Mouse (Mus musculus): ENCODE measurements around the gene Hyal2. TPM values are rescaled to one million over a fixed set of nuclear protein-coding genes. Genes with fewer than 3 reads are reported as not detected.

Hyal2 gene
- polyA plus RNA-seq, 1 experiment: 213 TPM

DNA sequence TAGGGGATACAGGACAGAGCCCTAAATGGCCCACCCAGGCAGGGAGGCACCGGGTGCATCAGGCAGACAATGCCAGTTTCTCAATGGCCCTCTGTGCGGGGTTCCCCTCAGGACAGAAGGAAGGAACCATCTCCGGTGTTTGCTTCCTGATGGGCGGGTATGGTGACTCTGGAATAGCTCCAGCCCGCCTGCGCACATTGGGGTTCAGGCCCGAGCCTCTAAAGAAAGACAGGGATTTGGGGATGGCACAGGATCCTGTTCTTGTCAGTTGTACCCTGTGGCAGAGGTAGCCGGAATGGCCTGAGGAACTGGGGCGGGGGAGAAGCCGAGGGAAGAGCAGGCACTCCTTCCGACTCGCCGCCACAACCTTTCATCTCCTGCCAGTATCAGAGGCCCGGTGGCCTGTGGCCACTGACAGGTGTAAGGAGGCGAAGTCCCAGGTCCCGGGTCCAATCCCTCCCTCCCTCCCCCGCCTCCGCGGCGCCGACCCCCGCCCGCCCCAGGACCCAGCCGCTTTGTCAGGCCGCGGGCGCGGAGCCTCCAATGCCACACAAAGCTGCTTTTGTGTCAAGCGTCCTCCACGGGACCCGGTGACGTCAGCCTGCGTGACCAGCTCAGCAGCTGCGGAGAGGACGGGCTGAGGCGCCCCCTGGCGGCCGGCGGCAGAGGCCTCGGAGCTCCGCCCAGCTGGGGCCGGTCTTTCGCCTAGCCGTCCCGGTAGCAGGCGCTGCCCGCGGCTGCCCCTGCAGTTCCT lies 44.6 kb downstream of the Hyal2 start:
- peak; percentile 66; the same call in 1 of the 2 replicates for TF ChIP-seq POLR2A (IDR thresholded peaks at IDR 0.05; ENCODE audit: low read depth, low read length)
- TF ChIP-seq CTCF (IDR thresholded peaks at IDR 0.05; ENCODE audit: extremely low read depth, insufficient read length, insufficient replicate concordance, low read depth, low read length): peak; percentile 94
- WGBS: 2% methylated on average over 48 of the region's 48 CpGs
- Histone ChIP-seq H3K27ac (ENCODE audit: insufficient read depth, low read depth, low read length) (peak overlapping the region; percentile 91), H3K36me3 (ENCODE audit: control insufficient read depth, insufficient read depth, low read length) (peaks cover 29% of the 10 kb centered on the region), H3K27me3 (ENCODE audit: control insufficient read depth, insufficient read depth, low read length) (no peaks in the 10 kb centered on the region), H3K4me3 (ENCODE audit: low read depth, low read length) (peak overlapping the region; percentile 44), H3K4me1 (ENCODE audit: control insufficient read depth, insufficient read depth, insufficient read length, low read length) (peaks cover 24% of the 10 kb centered on the region)

DNA sequence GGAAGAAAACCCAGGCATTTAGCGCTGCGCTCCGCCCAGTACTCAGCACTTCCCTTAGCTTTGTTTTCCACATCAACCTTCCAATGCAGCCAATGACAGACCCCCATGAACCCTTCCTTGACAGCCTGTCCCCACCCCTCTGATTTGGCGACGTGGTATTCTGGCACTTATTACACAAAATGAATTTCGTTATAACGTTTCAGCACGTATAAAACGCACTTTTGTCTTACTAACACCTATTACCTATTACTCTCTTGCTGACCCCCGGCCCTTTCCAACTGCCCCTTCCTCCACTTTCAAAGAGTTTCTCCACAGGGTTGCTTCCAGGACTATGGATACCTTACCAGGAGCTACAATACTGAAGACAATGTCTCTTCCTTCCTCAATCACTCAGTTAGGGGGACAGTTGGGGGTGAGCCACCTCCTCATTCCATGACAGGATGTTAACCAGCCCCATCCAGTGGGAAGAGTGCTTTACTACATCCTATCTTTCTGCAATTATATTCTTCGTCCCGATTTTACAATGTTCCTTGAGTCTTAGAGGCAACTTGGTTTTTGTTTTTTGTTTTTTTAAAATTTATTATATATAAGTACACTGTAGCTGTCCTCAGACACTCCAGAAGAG lies 45.3 kb downstream of the Hyal2 start:
- Histone ChIP-seq H3K4me3 (ENCODE audit: low read depth, low read length) (peak overlapping the region; percentile 23), H3K27me3 (ENCODE audit: control insufficient read depth, insufficient read depth, low read length) (no peaks in the 10 kb centered on the region), H3K36me3 (ENCODE audit: control insufficient read depth, insufficient read depth, low read length) (peaks cover 34% of the 10 kb centered on the region), H3K4me1 (ENCODE audit: control insufficient read depth, insufficient read depth, insufficient read length, low read length) (peaks cover 21% of the 10 kb centered on the region), H3K27ac (ENCODE audit: insufficient read depth, low read depth, low read length) (peak overlapping the region; percentile 80)
- TF ChIP-seq CTCF (IDR thresholded peaks at IDR 0.05; ENCODE audit: extremely low read depth, insufficient read length, insufficient replicate concordance, low read depth, low read length): no peak
- 0 out of 2 replicates have a peak, but pooled peaks have one; percentile 0 for TF ChIP-seq POLR2A (IDR thresholded peaks at IDR 0.05; ENCODE audit: low read depth, low read length)
- 3% methylated on average over 12 of the region's 12 CpGs for WGBS

DNA sequence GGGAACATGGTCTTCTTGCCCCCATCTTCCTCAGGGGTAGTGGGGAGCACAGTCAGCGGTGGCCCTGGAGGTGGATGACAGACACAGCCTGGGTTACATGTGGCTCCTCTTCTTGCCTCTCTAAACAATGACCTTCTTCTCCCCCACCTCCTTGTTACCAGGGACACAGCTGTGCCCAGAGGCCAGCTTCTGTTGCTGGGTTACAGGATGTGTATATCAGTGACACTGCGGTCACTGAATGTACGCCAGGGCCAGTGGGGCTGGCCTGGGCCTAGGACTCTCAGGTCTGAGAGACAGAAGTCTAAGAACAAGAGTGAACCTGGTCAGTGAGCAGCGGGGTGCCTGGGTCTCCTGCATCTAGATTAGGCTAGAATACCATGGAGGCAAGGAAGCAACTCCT lies 47.3 kb downstream of the Hyal2 start:
- Histone ChIP-seq H3K4me1 (ENCODE audit: control insufficient read depth, insufficient read depth, insufficient read length, low read length) (peaks cover 30% of the 10 kb centered on the region), H3K36me3 (ENCODE audit: control insufficient read depth, insufficient read depth, low read length) (peaks cover 53% of the 10 kb centered on the region), H3K27me3 (ENCODE audit: control insufficient read depth, insufficient read depth, low read length) (no peaks in the 10 kb centered on the region), H3K27ac (ENCODE audit: insufficient read depth, low read depth, low read length) (no peak overlapping the region), H3K4me3 (ENCODE audit: low read depth, low read length) (no peak overlapping the region)
- 85% methylated on average over 4 of the region's 4 CpGs for WGBS
- TF ChIP-seq POLR2A (IDR thresholded peaks at IDR 0.05; ENCODE audit: low read depth, low read length) (no peak), CTCF (IDR thresholded peaks at IDR 0.05; ENCODE audit: extremely low read depth, insufficient read length, insufficient replicate concordance, low read depth, low read length) (no peak)

DNA sequence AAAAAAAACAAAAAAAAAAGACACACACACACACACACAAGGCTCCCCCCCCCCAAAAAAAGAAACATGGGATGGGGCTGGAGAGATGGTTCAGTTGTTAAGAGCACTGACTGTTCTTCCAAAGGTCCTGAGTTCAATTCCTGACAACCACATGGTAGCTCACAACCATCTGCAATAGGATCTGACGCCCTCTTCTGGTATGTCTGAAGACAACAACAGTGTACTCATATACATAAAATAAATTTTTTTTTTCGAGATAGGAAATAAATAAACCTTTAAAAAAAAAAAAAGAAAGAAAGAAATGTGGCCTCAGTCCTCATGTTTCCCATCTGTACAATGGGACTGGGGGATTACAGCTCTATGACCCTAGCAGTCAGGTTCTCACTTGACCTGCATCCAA lies 49.7 kb downstream of the Hyal2 start:
- H3K4me1 ChIP-seq (ENCODE audit: control insufficient read depth, insufficient read depth, insufficient read length, low read length): peaks cover 28% of the 10 kb centered on the region
- TF ChIP-seq CTCF (IDR thresholded peaks at IDR 0.05; ENCODE audit: extremely low read depth, insufficient read length, insufficient replicate concordance, low read depth, low read length): no peak
- TF ChIP-seq POLR2A (IDR thresholded peaks at IDR 0.05; ENCODE audit: low read depth, low read length): no peak
- 65% methylated on average over 2 of the region's 2 CpGs for WGBS
- peaks cover 56% of the 10 kb centered on the region for H3K36me3 ChIP-seq (ENCODE audit: control insufficient read depth, insufficient read depth, low read length)
- H3K4me3 ChIP-seq (ENCODE audit: low read depth, low read length): no peak overlapping the region
- H3K27ac ChIP-seq (ENCODE audit: insufficient read depth, low read depth, low read length): no peak overlapping the region
- H3K27me3 ChIP-seq (ENCODE audit: control insufficient read depth, insufficient read depth, low read length): no peaks in the 10 kb centered on the region

DNA sequence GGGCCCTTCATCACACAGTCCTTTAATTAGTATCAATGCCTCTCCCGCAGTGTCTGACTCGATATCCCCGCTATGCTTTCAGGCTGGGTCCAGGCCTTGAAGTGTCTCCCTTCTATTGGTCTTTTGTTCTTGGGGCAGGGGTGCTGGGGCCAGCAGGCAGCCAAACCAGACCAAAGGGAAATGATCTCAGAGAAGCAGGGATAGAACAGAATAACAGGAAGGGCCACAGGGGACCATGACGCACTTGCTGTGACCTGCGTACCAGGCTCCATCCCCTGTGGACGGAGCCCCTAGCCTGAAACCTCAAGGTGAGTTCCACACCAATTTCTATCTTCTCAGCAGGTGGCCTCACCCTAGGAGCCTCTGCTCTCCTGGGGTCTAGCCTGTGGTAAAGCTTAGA lies 50.4 kb downstream of the Hyal2 start:
- WGBS: 86% methylated on average over 6 of the region's 6 CpGs
- Histone ChIP-seq H3K27ac (ENCODE audit: insufficient read depth, low read depth, low read length) (peak overlapping the region; percentile 90), H3K4me1 (ENCODE audit: control insufficient read depth, insufficient read depth, insufficient read length, low read length) (peaks cover 28% of the 10 kb centered on the region), H3K4me3 (ENCODE audit: low read depth, low read length) (no peak overlapping the region), H3K36me3 (ENCODE audit: control insufficient read depth, insufficient read depth, low read length) (peaks cover 56% of the 10 kb centered on the region), H3K27me3 (ENCODE audit: control insufficient read depth, insufficient read depth, low read length) (no peaks in the 10 kb centered on the region)
- TF ChIP-seq POLR2A (IDR thresholded peaks at IDR 0.05; ENCODE audit: low read depth, low read length) (no peak), CTCF (IDR thresholded peaks at IDR 0.05; ENCODE audit: extremely low read depth, insufficient read length, insufficient replicate concordance, low read depth, low read length) (no peak)

DNA sequence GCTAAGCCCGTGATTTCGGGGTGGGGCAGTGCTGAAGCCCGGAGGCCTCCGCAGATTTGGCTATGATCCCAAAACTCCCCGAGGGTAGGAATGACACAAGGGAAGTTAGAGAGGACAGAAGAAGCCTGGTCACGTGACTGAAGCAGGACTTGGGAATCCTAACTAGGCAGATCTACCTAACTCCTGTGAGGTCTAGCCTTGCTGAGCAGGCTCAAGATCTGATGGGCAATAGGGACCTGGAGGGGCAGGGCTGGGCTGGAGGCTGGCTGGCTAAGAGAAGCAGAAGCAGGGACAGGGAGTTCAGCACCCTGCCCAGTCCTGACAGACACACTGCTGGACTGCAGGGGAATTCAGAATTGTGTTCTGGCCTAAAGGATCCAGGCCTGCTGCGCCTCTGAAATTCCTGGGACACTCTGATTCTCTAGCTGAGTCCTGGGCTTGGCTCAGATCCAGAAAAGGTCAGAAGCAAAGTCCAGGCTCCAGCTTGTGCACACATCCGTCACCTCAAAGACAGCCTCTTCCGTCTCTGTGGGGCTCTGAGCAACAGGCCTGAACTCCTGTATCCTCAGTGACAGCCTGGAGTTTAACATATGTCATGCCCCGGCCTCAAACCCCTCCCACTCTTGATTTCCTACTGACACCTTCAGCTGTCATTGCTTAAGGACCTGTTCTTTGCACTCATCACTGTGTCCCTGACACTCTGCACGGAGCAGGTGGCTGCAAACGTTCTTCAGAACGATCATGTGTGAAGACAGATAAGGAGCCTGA lies 51.2 kb downstream of the Hyal2 start:
- Histone ChIP-seq H3K27ac (ENCODE audit: insufficient read depth, low read depth, low read length) (peak overlapping the region; percentile 90), H3K4me1 (ENCODE audit: control insufficient read depth, insufficient read depth, insufficient read length, low read length) (peaks cover 28% of the 10 kb centered on the region), H3K36me3 (ENCODE audit: control insufficient read depth, insufficient read depth, low read length) (peaks cover 56% of the 10 kb centered on the region), H3K27me3 (ENCODE audit: control insufficient read depth, insufficient read depth, low read length) (no peaks in the 10 kb centered on the region), H3K4me3 (ENCODE audit: low read depth, low read length) (no peak overlapping the region)
- TF ChIP-seq POLR2A (IDR thresholded peaks at IDR 0.05; ENCODE audit: low read depth, low read length): no peak
- no peak for TF ChIP-seq CTCF (IDR thresholded peaks at IDR 0.05; ENCODE audit: extremely low read depth, insufficient read length, insufficient replicate concordance, low read depth, low read length)
- 15% methylated on average over 13 of the region's 13 CpGs for WGBS

DNA sequence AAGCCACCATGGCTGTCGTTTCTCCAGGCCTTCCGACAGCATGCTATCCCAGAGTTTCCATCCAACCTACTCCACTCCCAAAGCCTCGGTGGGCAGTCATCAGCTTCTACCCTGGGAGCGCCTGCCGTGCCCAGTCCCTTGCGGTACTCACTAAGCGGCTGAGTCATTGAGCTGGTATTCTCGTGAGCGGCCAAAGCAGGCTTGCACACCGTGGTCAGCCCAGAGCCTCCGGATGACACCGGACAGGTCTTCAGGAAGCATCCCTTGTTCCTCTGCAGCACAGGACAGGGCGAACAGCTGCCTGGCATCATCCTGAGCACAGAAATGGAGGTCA lies 51.8 kb downstream of the Hyal2 start:
- WGBS: 40% methylated on average over 13 of the region's 13 CpGs
- Histone ChIP-seq H3K27me3 (ENCODE audit: control insufficient read depth, insufficient read depth, low read length) (no peaks in the 10 kb centered on the region), H3K4me1 (ENCODE audit: control insufficient read depth, insufficient read depth, insufficient read length, low read length) (peaks cover 33% of the 10 kb centered on the region), H3K27ac (ENCODE audit: insufficient read depth, low read depth, low read length) (peak overlapping the region; percentile 90), H3K36me3 (ENCODE audit: control insufficient read depth, insufficient read depth, low read length) (peaks cover 52% of the 10 kb centered on the region), H3K4me3 (ENCODE audit: low read depth, low read length) (no peak overlapping the region)
- TF ChIP-seq POLR2A (IDR thresholded peaks at IDR 0.05; ENCODE audit: low read depth, low read length): no peak
